Mouse (Mus musculus) kidney, adult 2 months (tissue): Measurements from ENCODE around the gene Polr1d. TPM values are rescaled to one million over a fixed set of nuclear protein-coding genes. Genes with fewer than 3 reads are reported as not detected.
A peak's percentile ranks its signal among the peaks of the same experiment; 100 is the strongest.

Source experiments
- DNase-seq: peaks from one replicate; pipeline ENCODE4 v3.0.0; 2021
- H3K27ac ChIP-seq: fragments of 200-500 bp; 2 replicates; pipeline ENCODE4 v1.5.1; 2012; ENCODE audit warnings: low read depth, low read length, control low read depth, inconsistent platforms; ENCODE audit not compliant: insufficient read depth
- H3K27me3 ChIP-seq: fragments of 200-500 bp; replicated peaks from 2 replicates; pipeline ENCODE4 v1.6.1; 2012; ENCODE audit warnings: mild to moderate bottlenecking, moderate library complexity, low read length, inconsistent platforms; ENCODE audit not compliant: control insufficient read depth, insufficient read depth
- H3K36me3 ChIP-seq: fragments of 200-500 bp; 2 replicates; pipeline ENCODE4 v1.6.1; 2012; ENCODE audit warnings: mild to moderate bottlenecking, moderate library complexity, low read length, inconsistent platforms; ENCODE audit not compliant: control insufficient read depth, insufficient read depth
- H3K4me1 ChIP-seq: fragments of 200-500 bp; 2 replicates; pipeline ENCODE4 v1.6.1; 2011; ENCODE audit warnings: low read length; ENCODE audit not compliant: control insufficient read depth, insufficient read depth
- H3K4me3 ChIP-seq: fragments of 200-500 bp; 2 replicates; pipeline ENCODE4 v1.5.1; 2011; ENCODE audit warnings: mild to moderate bottlenecking, low read depth, low read length, control low read depth; ENCODE audit not compliant: insufficient read depth
- CTCF ChIP-seq: fragments of 200-500 bp; conservative IDR thresholded peaks from 2 replicates; pipeline ENCODE4 v1.5.1; 2011; ENCODE audit warnings: low read depth, mild to moderate bottlenecking, control low read depth, low read length, moderate library complexity, mixed read lengths; ENCODE audit not compliant: insufficient read depth, insufficient read length
- POLR2A ChIP-seq: fragments of 200-500 bp; IDR thresholded peaks from one replicate; pipeline ENCODE4 v1.6.1; 2011; ENCODE audit warnings: low read depth, low read length, control low read depth
- WGBS: fragments of 180-500 bp; shearing (Covaris S2); methylation state at CpG from one replicate; pipeline ENCODE4 v1.1.7; 2018; 5-methylcytosine and 5-hydroxymethylcytosine counted together
- polyA plus RNA-seq: library from polyadenylated mRNA; depleted of rRNA; stranded (reverse); fragments of >200 nt; gene quantifications from 2 replicates; pipeline ENCODE4 v1.2.3, GENCODE M21; 2012

The Polr1d gene
- polyA plus RNA-seq, 1 experiment, result 55.9 TPM

DNA sequence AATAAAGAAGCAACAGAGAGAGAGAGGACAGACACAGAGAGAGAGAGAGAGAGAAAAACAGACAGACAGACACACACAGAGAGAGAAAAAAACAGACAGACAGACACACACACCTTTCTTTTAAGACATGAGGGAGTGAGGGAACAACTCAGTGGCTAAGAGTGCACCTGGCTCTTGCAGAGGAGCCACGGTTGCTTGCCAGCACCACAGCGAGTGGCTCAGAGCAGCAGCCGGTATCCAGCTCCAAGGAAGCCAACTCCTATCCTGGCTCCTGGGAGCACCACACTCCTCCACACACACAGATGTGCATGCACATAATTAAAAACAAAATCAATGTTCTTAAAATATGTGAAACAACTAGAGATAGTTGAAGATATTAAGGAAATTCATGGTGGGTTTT lies 30.4 kb downstream of the Polr1d start:
- Histone ChIP-seq H3K4me3 (no peak overlapping the region), H3K27me3 (no peaks in the 10 kb centered on the region), H3K4me1 (peaks cover 5% of the 10 kb centered on the region; the same call in 1 of the 2 replicates), H3K27ac (no peak overlapping the region), H3K36me3 (no peaks in the 10 kb centered on the region)
- DNase-seq, result no peak
- WGBS, result 95% methylated on average over 3 of the region's 3 CpGs
- no peak for TF ChIP-seq CTCF
- no peak for TF ChIP-seq POLR2A

DNA sequence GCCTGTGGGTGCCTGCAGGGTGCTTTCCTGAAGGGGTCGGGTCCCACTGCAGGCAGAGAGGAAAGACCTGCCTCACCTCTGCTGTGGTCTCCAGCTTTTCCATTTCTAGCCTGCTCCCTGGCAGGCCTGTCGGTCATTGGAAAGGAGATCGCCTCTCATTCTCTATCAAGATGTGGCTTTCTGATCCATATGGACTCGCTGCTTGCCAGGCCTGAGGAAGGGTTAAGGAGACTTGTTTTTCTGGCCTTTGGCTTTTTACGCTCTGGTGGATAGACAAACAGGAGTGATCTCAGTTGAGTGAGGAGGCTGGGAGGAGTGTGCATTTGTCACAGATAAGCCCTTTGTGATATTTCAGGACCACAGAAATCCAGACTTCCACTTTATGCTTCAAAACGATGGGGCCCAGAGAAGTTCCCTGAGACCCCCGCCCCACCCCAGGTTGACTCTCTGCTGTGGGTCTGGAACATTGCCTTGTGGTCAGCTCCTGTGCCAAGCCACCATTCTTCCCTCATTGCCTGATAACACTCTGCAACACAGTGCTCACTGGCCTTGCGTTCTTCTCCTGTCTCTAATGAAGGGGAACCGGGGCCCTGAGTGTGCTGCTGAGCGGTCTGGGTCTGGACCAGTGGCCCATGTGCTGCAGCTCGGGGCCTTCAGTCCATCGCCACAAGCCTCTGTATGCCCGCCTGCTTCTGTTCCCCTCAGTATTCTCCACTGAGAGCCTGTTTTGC lies 32.2 kb downstream of the Polr1d start:
- Histone ChIP-seq H3K4me3 (no peak overlapping the region), H3K36me3 (no peaks in the 10 kb centered on the region), H3K27ac (peak overlapping the region; percentile 61), H3K4me1 (peaks cover 5% of the 10 kb centered on the region; the same call in 1 of the 2 replicates), H3K27me3 (no peaks in the 10 kb centered on the region)
- WGBS, result 54% methylated on average over 13 of the region's 13 CpGs
- TF ChIP-seq CTCF, result no peak
- TF ChIP-seq POLR2A, result no peak
- peak; percentile 71 for DNase-seq

DNA sequence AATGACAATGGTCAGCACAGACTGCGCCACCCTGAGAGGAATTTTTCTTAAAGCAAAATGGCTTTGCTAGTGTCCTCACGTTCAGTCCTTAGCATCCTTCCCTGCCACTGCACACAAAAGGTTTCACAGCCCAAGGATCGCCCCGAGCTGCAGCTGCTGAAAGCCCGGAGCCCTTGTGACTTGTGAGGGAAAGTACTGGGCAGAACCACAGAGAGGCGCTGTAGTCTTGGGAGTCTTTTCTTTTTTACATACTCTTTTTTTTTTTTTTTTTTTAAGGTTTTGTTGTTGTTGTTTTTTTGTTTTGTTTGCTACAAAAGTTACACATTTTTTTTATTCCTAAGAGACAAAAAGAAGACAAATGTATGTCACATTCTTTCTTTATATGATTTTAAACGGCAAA lies 37.9 kb downstream of the Polr1d start:
- TF ChIP-seq POLR2A (no peak), CTCF (no peak)
- Histone ChIP-seq H3K36me3 (no peaks in the 10 kb centered on the region), H3K4me3 (no peak overlapping the region), H3K27me3 (no peaks in the 10 kb centered on the region), H3K4me1 (no peaks in the 10 kb centered on the region), H3K27ac (no peak overlapping the region)
- 85% methylated on average over 7 of the region's 7 CpGs for WGBS
- DNase-seq, result no peak

DNA sequence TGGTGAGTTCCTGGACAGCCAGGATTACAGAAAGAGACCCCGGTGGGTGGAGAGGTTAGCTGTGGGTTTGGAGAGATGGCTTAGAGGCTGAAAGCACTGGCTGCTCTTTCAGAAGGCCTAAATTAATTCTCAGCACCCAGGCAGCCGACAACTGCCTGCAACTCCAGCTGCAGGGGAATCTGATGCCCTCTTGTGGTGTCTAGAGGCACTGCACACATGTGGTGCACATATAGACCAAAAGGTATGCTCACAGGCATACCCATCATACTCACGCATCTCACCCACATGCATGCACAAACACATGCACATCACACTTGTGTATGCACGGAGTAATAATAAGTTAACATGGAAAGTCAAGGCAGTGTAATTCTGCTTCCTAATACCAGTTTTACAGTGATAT lies 38.8 kb downstream of the Polr1d start:
- Histone ChIP-seq H3K27ac (no peak overlapping the region), H3K4me3 (no peak overlapping the region), H3K4me1 (no peaks in the 10 kb centered on the region), H3K27me3 (no peaks in the 10 kb centered on the region), H3K36me3 (no peaks in the 10 kb centered on the region)
- WGBS, result 98% methylated on average over 4 of the region's 4 CpGs
- TF ChIP-seq POLR2A, result no peak
- 0 out of 2 replicates have a peak, but pooled peaks have one; percentile 21 for TF ChIP-seq CTCF
- DNase-seq, result no peak

DNA sequence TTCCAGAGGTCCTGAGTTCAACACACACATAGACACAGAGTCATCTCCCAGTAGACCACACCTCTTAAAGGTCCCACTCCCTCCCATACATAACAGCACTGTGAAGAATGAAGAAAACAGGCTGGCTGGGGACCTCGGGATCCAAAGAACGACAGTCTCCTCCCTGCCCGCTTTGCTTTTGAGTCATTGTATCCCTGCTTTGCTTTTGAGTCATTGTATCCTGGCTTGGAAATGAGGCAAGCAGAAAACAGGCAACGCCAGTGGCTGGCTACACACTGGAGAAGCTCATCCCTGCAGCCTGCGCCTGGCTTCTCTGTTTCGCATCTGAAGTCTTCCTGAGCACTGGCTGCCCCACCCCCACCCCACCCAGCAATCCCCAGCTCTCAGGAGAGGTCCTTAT lies 40.2 kb downstream of the Polr1d start:
- DNase-seq, result no peak
- no peaks in the 10 kb centered on the region for H3K36me3 ChIP-seq
- H3K4me1 ChIP-seq, result no peaks in the 10 kb centered on the region
- 45% methylated on average over 6 of the region's 6 CpGs for WGBS
- no peak overlapping the region for H3K27ac ChIP-seq
- no peaks in the 10 kb centered on the region for H3K27me3 ChIP-seq
- no peak overlapping the region for H3K4me3 ChIP-seq
- TF ChIP-seq POLR2A (no peak), CTCF (no peak)

DNA sequence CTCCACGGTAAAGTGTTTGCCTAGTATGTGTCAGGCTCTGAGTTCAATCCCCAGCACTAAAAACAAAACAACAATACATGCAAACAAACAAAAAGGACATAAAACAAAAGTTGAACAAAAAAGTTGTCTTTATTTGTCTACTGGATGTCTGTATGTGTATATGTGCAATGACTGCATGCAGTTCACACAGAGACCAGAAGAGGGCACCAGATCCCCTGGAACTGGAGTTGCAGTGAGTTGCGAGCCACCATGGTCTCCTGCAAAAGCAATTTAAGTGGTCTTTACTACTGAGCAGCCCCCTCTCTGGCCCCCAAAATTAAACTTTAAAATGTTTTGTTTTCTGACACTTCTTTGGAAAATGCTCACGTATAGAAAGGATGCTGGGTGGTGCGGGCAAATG lies 44.3 kb downstream of the Polr1d start:
- Histone ChIP-seq H3K4me3 (no peak overlapping the region), H3K4me1 (no peaks in the 10 kb centered on the region), H3K36me3 (no peaks in the 10 kb centered on the region), H3K27ac (no peak overlapping the region), H3K27me3 (no peaks in the 10 kb centered on the region; the same call in 1 of the 2 replicates)
- TF ChIP-seq POLR2A (no peak), CTCF (0 out of 2 replicates have a peak, but pooled peaks have one; percentile 21)
- DNase-seq, result no peak
- 93% methylated on average over 4 of the region's 4 CpGs for WGBS

DNA sequence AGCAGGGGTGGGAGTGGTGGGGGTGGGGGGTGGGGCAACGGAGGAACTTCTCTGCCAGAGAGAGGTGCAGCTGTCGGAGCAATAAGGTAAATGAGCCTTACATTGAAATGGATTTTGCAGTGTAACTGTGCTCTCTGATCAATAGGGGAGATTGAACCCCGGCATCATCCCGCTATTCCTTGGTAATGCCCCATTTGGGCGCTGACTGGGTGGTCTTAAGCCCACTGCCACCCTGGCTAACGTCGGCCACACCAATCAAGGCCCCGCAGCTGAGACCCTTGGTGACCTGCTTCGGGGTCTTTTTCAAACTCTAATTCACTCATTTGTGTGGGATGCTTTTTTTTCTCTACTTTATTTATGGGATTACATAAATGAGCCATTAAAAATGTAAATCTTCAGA lies 47.9 kb downstream of the Polr1d start:
- Histone ChIP-seq H3K36me3 (no peaks in the 10 kb centered on the region), H3K4me1 (no peaks in the 10 kb centered on the region), H3K4me3 (no peak overlapping the region), H3K27ac (no peak overlapping the region), H3K27me3 (no peaks in the 10 kb centered on the region; the same call in 1 of the 2 replicates)
- TF ChIP-seq POLR2A (no peak), CTCF (no peak)
- DNase-seq, result no peak
- WGBS, result 51% methylated on average over 9 of the region's 9 CpGs
